Mouse (Mus musculus): Measurements from ENCODE around the gene Gm20605. TPM values are rescaled to one million over a fixed set of nuclear protein-coding genes. Genes with fewer than 3 reads are reported as not detected.

Gene Gm20605
- polyA plus RNA-seq, 1 experiment: 69.4 TPM

- Histone ChIP-seq H3K4me3 (ENCODE audit: extremely low read depth, insufficient read depth, insufficient read length) (peak overlapping the region; percentile 54), H3K36me3 (ENCODE audit: control insufficient read depth, insufficient read depth, low read length) (no peaks in the 10 kb centered on the region), H3K4me1 (ENCODE audit: control insufficient read depth, insufficient read depth, insufficient read length) (peaks cover 12% of the 10 kb centered on the region; the same call in 1 of the 2 replicates), H3K27ac (ENCODE audit: insufficient read depth, low read length) (peak overlapping the region; percentile 55), H3K27me3 (ENCODE audit: control insufficient read depth, insufficient read depth, low read length) (no peaks in the 10 kb centered on the region)
- WGBS: 29% methylated on average over 30 of the region's 30 CpGs
- DNase-seq (ENCODE audit: low read depth in 1 of 2, low spot score in 2 of 2): peak; percentile 40 to 67
- TF ChIP-seq POLR2A (IDR thresholded peaks at IDR 0.05; ENCODE audit: low read depth, low read length) (no peak; the same call in 1 of the 2 replicates), CTCF (IDR thresholded peaks at IDR 0.05; ENCODE audit: extremely low read depth, insufficient read depth, insufficient read length, insufficient replicate concordance) (no peak)
Measured at GRCm38 (mm10) chr5:137596601-137597261, 32.2 kb upstream of the Gm20605 start.

DNA sequence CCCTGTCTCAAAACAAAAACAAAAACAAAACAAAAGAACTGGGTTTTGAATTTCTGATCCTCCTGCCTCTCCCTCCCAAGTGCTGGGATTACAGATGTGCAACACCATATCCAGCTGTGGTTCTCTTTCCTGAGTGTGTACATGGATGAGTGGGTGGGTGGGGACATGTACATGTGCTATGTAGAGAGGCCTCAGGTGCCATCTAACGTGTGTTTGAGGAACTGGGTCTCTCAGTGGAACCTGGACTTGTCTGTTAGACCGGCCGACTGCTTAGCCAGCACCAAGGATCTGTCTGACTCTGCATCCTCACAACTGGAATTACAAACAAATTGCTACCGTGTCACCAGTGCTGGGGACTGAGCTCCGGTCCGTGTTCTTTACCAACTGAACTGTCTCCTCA, 31.4 kb upstream of the Gm20605 start:
- no peak overlapping the region for H3K27ac ChIP-seq (ENCODE audit: insufficient read depth, low read length)
- H3K36me3 ChIP-seq (ENCODE audit: control insufficient read depth, insufficient read depth, low read length): no peaks in the 10 kb centered on the region
- TF ChIP-seq POLR2A (IDR thresholded peaks at IDR 0.05; ENCODE audit: low read depth, low read length) (no peak), CTCF (IDR thresholded peaks at IDR 0.05; ENCODE audit: extremely low read depth, insufficient read depth, insufficient read length, insufficient replicate concordance) (no peak)
- peaks cover 16% of the 10 kb centered on the region; the same call in 1 of the 2 replicates for H3K4me1 ChIP-seq (ENCODE audit: control insufficient read depth, insufficient read depth, insufficient read length)
- DNase-seq (ENCODE audit: low read depth in 1 of 2, low spot score in 2 of 2): no peak
- 77% methylated on average over 6 of the region's 6 CpGs for WGBS
- no peaks in the 10 kb centered on the region for H3K27me3 ChIP-seq (ENCODE audit: control insufficient read depth, insufficient read depth, low read length)
- no peak overlapping the region for H3K4me3 ChIP-seq (ENCODE audit: extremely low read depth, insufficient read depth, insufficient read length)

- no peak for TF ChIP-seq POLR2A (IDR thresholded peaks at IDR 0.05; ENCODE audit: low read depth, low read length)
- WGBS: 53% methylated on average over 2 of the region's 2 CpGs
- H3K4me3 ChIP-seq (ENCODE audit: extremely low read depth, insufficient read depth, insufficient read length): no peak overlapping the region
Measured at GRCm38 (mm10) chr5:137598100-137598826, 30.7 kb upstream of the Gm20605 start.

DNA sequence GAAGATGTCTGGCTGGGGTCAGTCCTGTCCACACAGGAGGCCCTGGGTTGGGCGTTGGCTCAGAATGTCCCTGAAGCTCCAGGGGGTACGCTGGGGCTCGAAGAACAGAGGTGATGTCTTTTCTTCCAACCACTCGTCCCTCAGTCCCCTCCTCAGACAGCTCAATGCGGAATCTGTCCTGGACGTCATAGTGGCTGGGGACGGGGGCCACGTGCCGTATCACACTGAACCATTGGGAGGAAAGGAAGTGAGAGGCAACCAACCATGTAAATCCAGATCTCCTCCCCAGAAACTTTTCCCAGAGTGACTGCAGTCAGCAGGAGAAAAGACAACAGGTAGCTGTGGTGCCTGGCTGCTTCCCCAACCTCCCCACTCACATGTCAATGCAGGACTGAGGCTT, 29.4 kb upstream of the Gm20605 start:
- Histone ChIP-seq H3K36me3 (ENCODE audit: control insufficient read depth, insufficient read depth, low read length) (no peaks in the 10 kb centered on the region), H3K4me3 (ENCODE audit: extremely low read depth, insufficient read depth, insufficient read length) (peak overlapping the region; percentile 88), H3K4me1 (ENCODE audit: control insufficient read depth, insufficient read depth, insufficient read length) (peaks cover 17% of the 10 kb centered on the region; the same call in 1 of the 2 replicates), H3K27me3 (ENCODE audit: control insufficient read depth, insufficient read depth, low read length) (no peaks in the 10 kb centered on the region), H3K27ac (ENCODE audit: insufficient read depth, low read length) (0 out of 2 replicates have a peak overlapping the region, but pooled peaks have one; percentile 60)
- no peak for DNase-seq (ENCODE audit: low read depth in 1 of 2, low spot score in 2 of 2)
- 26% methylated on average over 9 of the region's 9 CpGs for WGBS
- TF ChIP-seq POLR2A (IDR thresholded peaks at IDR 0.05; ENCODE audit: low read depth, low read length): no peak
- no peak for TF ChIP-seq CTCF (IDR thresholded peaks at IDR 0.05; ENCODE audit: extremely low read depth, insufficient read depth, insufficient read length, insufficient replicate concordance)

More at GRCm38 (mm10) chr5:137598100-137598826, 30.7 kb upstream of the Gm20605 start:
- H3K36me3 ChIP-seq (ENCODE audit: control insufficient read depth, insufficient read depth, low read length): no peaks in the 10 kb centered on the region
- H3K4me1 ChIP-seq (ENCODE audit: control insufficient read depth, insufficient read depth, insufficient read length): peaks cover 17% of the 10 kb centered on the region; the same call in 1 of the 2 replicates
- DNase-seq (ENCODE audit: low read depth in 1 of 2, low spot score in 2 of 2): no peak
- H3K27me3 ChIP-seq (ENCODE audit: control insufficient read depth, insufficient read depth, low read length): no peaks in the 10 kb centered on the region
- H3K27ac ChIP-seq (ENCODE audit: insufficient read depth, low read length): no peak overlapping the region

GRCm38 (mm10) chr5:137600281-137600618, 28.7 kb upstream of the Gm20605 start:
- peak overlapping the region; percentile 88 for H3K4me3 ChIP-seq (ENCODE audit: extremely low read depth, insufficient read depth, insufficient read length)
- peak overlapping the region; percentile 60 for H3K27ac ChIP-seq (ENCODE audit: insufficient read depth, low read length)
- H3K4me1 ChIP-seq (ENCODE audit: control insufficient read depth, insufficient read depth, insufficient read length): peaks cover 17% of the 10 kb centered on the region; the same call in 1 of the 2 replicates
- WGBS: 1% methylated on average over 19 of the region's 19 CpGs
- no peaks in the 10 kb centered on the region for H3K27me3 ChIP-seq (ENCODE audit: control insufficient read depth, insufficient read depth, low read length)
- H3K36me3 ChIP-seq (ENCODE audit: control insufficient read depth, insufficient read depth, low read length): no peaks in the 10 kb centered on the region
- no peak for TF ChIP-seq POLR2A (IDR thresholded peaks at IDR 0.05; ENCODE audit: low read depth, low read length)
- TF ChIP-seq CTCF (IDR thresholded peaks at IDR 0.05; ENCODE audit: extremely low read depth, insufficient read depth, insufficient read length, insufficient replicate concordance): no peak
- DNase-seq (ENCODE audit: low read depth in 1 of 2, low spot score in 2 of 2): no peak

- Histone ChIP-seq H3K4me1 (ENCODE audit: control insufficient read depth, insufficient read depth, insufficient read length) (peaks cover 17% of the 10 kb centered on the region; the same call in 1 of the 2 replicates), H3K4me3 (ENCODE audit: extremely low read depth, insufficient read depth, insufficient read length) (peak within 1 kb of the TSS; percentile 88), H3K27me3 (ENCODE audit: control insufficient read depth, insufficient read depth, low read length) (no peaks in the 10 kb centered on the region), H3K27ac (ENCODE audit: insufficient read depth, low read length) (peak within 1 kb of the TSS; percentile 98), H3K36me3 (ENCODE audit: control insufficient read depth, insufficient read depth, low read length) (no peaks in the 10 kb centered on the region)
- DNase-seq (ENCODE audit: low read depth in 1 of 2, low spot score in 2 of 2): peak; percentile 97 to 99
- TF ChIP-seq POLR2A (IDR thresholded peaks at IDR 0.05; ENCODE audit: low read depth, low read length): peak; percentile 89
- TF ChIP-seq CTCF (IDR thresholded peaks at IDR 0.05; ENCODE audit: extremely low read depth, insufficient read depth, insufficient read length, insufficient replicate concordance): no peak
- under 1% methylated on average over 41 of the region's 41 CpGs for WGBS
Measured at GRCm38 (mm10) chr5:137600619-137601364, 28.2 kb upstream of the Gm20605 start, which contains the start of gene Mospd3. Gene Mospd3 (minus strand): TSS chr5:137601058.
